Mouse (Mus musculus) heart, postnatal 0 days (tissue): ENCODE results near the gene Gm17606.
A peak's percentile ranks its signal among the peaks of the same experiment; 100 is the strongest.

ENCODE experiments used
- CTCF ChIP-seq: IDR thresholded peaks from 2 replicates; pipeline ENCODE4 v1.5.1; 2016; ENCODE audit warnings: antibody characterized with exemption, control low read depth, low read depth
- EP300 ChIP-seq: IDR thresholded peaks from 2 replicates; pipeline ENCODE4 v1.6.1; 2016; ENCODE audit warnings: antibody characterized with exemption, low read depth

- TF ChIP-seq CTCF (no peak), EP300 (0 out of 2 replicates have a peak, but pooled peaks have one; percentile 14)
Observed at GRCm38 (mm10) chr14:54617152-54617896, 23.4 kb upstream of the Gm17606 start.
